Mouse (Mus musculus) thymus, adult 2 months (tissue): ENCODE measurements at regions not wholly inside any gene's neighbourhood (a gene's known extent, or its start where the extent isn't known, plus 50 kb on each side); places are given as distances from the start of the nearest gene placed in this dataset.

ENCODE experiments used
- CTCF ChIP-seq: fragments of 200-500 bp; IDR thresholded peaks from 2 replicates; pipeline ENCODE4 v1.5.1; 2012; ENCODE audit warnings: mild to moderate bottlenecking, control low read depth, low read length, moderate library complexity, borderline replicate concordance; ENCODE audit not compliant: control insufficient read depth, poor library complexity, insufficient read depth; ENCODE audit errors: extremely low read depth
- POLR2A ChIP-seq: fragments of 200-500 bp; IDR thresholded peaks from 2 replicates; pipeline ENCODE4 v1.6.1; 2012; ENCODE audit warnings: mild to moderate bottlenecking, low read length, control low read depth, moderate library complexity; ENCODE audit not compliant: control insufficient read depth, poor library complexity, insufficient read depth; ENCODE audit errors: extremely low read depth

- TF ChIP-seq POLR2A (no peak), CTCF (no peak)
Measured at GRCm38 (mm10) chr5:43088650-43089397, 144.1 kb upstream of the Cpeb2 start.
